Mouse (Mus musculus) embryonic facial prominence, embryonic 12.5 days (tissue): Measurements from ENCODE around the gene Dao. TPM values are rescaled to one million over a fixed set of nuclear protein-coding genes. Genes with fewer than 3 reads are reported as not detected.

Experiments
- ATAC-seq: fragments of 200-750 bp; cut with Nextera tagmentation; 2 replicates; pipeline ENCODE4 v1.8.0; 2017; ENCODE audit not compliant: insufficient number of reproducible peaks, insufficient read depth, low FRiP score, low TSS enrichment
- H3K27ac ChIP-seq: fragments of 300-500 bp; sonication (generic); 2 replicates; pipeline ENCODE4 v1.5.1; 2016; ENCODE audit warnings: mild to moderate bottlenecking
- H3K27me3 ChIP-seq: fragments of 300-500 bp; sonication (generic); 2 replicates; pipeline ENCODE4 v1.6.1; 2016; ENCODE audit warnings: mild to moderate bottlenecking, moderate library complexity
- H3K36me3 ChIP-seq: fragments of 300-500 bp; sonication (generic); 2 replicates; pipeline ENCODE4 v1.6.1; 2016; ENCODE audit warnings: mild to moderate bottlenecking
- H3K4me1 ChIP-seq: fragments of 300-500 bp; sonication (generic); 2 replicates; pipeline ENCODE4 v1.6.1; 2016
- H3K4me2 ChIP-seq: fragments of 300-500 bp; sonication (generic); replicated peaks from 2 replicates; pipeline ENCODE4 v1.6.1; 2016; ENCODE audit warnings: mild to moderate bottlenecking, moderate library complexity
- H3K4me3 ChIP-seq: fragments of 300-500 bp; sonication (generic); 2 replicates; pipeline ENCODE4 v1.5.1; 2016; ENCODE audit warnings: mild to moderate bottlenecking
- H3K9ac ChIP-seq: fragments of 300-500 bp; sonication (generic); 2 replicates; pipeline ENCODE4 v1.6.1; 2016; ENCODE audit warnings: mild to moderate bottlenecking, moderate library complexity
- H3K9me3 ChIP-seq: fragments of 300-500 bp; sonication (generic); 2 replicates; pipeline ENCODE4 v1.6.1; 2016; ENCODE audit warnings: mild to moderate bottlenecking, moderate library complexity
- WGBS: fragments of 180-500 bp; shearing (Covaris S2); methylation state at CpG from one replicate; pipeline ENCODE4 v1.1.7; 2016; 5-methylcytosine and 5-hydroxymethylcytosine counted together
- polyA plus RNA-seq: library from polyadenylated mRNA; unstranded; fragments of >200 nt; fragmentation: Nextera tagmentation; extraction: Ambion mirVana; gene quantifications from 2 replicates; pipeline ENCODE4 v1.2.1, GENCODE M21; 2016

Dao gene
- polyA plus RNA-seq, 1 experiment from 2014 or later = not detected

DNA sequence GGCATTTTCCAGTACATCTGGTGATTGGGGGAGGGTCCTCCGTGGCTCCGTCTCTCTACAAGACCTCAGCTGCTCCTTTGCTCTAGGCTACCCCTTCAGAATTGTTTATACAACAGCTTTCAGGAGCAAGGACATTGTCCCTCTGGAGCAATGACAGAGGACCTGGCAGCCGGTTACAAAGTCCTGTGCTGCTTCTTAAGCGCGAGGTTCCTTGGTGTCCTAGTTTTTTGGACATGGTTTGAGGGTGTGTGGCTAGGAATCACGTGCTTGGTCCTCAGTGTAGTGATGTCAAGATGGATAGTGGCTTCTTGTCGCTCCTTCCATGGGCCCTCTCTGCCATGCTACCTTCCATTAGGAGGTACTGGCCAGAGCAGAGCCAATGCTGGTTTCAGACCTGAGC lies 30.9 kb downstream of the Dao start:
- no peak overlapping the region for H3K9ac ChIP-seq
- H3K36me3 ChIP-seq = no peaks in the 10 kb centered on the region
- H3K4me1 ChIP-seq = peaks cover 16% of the 10 kb centered on the region; the same call in 1 of the 2 replicates
- H3K4me3 ChIP-seq = no peak overlapping the region
- 72% methylated on average over 7 of the region's 7 CpGs for WGBS
- no peaks in the 10 kb centered on the region for H3K9me3 ChIP-seq
- no peak overlapping the region for H3K27ac ChIP-seq
- ATAC-seq = no peak
- H3K4me2 ChIP-seq = no peak overlapping the region
- no peaks in the 10 kb centered on the region for H3K27me3 ChIP-seq

DNA sequence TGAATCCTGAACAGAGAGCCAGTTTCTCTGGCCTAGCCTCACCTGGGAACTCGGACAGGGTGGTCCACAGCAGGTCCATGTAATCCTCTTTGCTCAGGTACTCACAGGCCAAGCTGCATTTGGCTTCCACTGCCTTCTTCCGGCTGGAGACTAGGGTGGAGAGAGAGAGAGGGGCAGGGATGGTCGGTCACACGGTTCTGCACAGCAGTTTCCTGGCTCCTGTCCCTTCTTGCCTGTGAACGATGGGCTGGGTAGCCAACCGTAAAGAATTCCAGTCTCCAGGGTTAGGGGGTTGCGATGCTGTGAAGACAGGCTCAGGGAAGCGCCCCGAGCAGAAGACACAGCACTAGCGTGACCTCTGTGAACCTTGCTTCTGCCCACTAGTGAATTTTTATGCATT lies 31.6 kb downstream of the Dao start:
- H3K4me2 ChIP-seq = no peak overlapping the region
- no peak overlapping the region for H3K27ac ChIP-seq
- H3K4me1 ChIP-seq = peaks cover 16% of the 10 kb centered on the region; the same call in 1 of the 2 replicates
- no peaks in the 10 kb centered on the region for H3K27me3 ChIP-seq
- no peaks in the 10 kb centered on the region for H3K36me3 ChIP-seq
- H3K4me3 ChIP-seq = no peak overlapping the region
- no peak for ATAC-seq
- no peaks in the 10 kb centered on the region for H3K9me3 ChIP-seq
- WGBS = 50% methylated on average over 10 of the region's 10 CpGs
- H3K9ac ChIP-seq = no peak overlapping the region

DNA sequence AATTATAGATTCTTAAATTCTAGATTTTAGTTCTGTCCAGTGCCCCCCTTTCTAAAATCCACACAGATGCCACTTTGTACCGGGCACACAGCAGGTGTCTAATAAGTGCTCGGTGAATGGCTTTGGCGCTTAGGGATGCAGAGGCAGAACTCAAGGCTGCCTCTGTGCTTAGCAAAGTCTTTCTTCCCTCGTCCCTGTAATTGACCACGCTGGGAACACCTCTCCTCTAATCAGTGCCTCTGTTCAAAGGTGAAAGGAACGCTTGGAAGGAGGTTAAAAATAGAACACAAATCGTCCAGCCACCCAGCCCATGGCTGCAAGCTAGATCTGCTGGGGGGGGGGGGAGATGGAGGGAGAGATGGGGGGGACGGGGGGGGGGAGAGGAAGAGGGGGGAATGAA lies 37.0 kb downstream of the Dao start:
- no peak overlapping the region for H3K27ac ChIP-seq
- no peak for ATAC-seq
- 30% methylated on average over 8 of the region's 8 CpGs for WGBS

DNA sequence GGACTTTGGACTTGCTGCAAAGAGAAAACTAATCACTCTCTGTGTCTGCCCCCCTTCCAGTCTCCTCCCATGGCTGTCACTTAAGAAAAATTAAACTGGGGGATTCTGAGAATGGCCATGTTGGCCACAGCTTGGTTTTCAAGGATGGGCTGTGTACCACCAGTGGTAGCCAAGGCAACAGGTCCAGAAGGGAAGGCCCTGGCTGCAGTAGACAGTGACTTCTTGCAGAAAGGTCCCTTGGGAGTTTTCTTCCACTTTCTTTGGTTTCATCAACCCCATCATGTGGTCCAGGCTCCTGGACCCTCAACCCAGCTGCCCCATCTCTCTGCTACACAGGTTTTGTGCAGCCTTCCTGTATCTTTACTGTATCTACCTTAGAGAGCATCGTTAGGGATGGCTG lies 37.4 kb downstream of the Dao start:
- Histone ChIP-seq H3K27ac (no peak overlapping the region), H3K4me2 (no peak overlapping the region), H3K4me1 (peaks cover 14% of the 10 kb centered on the region), H3K9ac (no peak overlapping the region), H3K36me3 (no peaks in the 10 kb centered on the region), H3K9me3 (no peaks in the 10 kb centered on the region), H3K4me3 (no peak overlapping the region), H3K27me3 (no peaks in the 10 kb centered on the region)
- WGBS = 69% methylated on average over 1 of the region's 1 CpGs
- no peak for ATAC-seq

More for the DNA sequence above, 37.0 kb downstream of the Dao start:
- peaks cover 18% of the 10 kb centered on the region for H3K4me1 ChIP-seq
- H3K4me2 ChIP-seq = no peak overlapping the region
- H3K9me3 ChIP-seq = no peaks in the 10 kb centered on the region
- H3K27me3 ChIP-seq = no peaks in the 10 kb centered on the region
- H3K4me3 ChIP-seq = no peak overlapping the region
- H3K9ac ChIP-seq = no peak overlapping the region
- no peaks in the 10 kb centered on the region for H3K36me3 ChIP-seq

DNA sequence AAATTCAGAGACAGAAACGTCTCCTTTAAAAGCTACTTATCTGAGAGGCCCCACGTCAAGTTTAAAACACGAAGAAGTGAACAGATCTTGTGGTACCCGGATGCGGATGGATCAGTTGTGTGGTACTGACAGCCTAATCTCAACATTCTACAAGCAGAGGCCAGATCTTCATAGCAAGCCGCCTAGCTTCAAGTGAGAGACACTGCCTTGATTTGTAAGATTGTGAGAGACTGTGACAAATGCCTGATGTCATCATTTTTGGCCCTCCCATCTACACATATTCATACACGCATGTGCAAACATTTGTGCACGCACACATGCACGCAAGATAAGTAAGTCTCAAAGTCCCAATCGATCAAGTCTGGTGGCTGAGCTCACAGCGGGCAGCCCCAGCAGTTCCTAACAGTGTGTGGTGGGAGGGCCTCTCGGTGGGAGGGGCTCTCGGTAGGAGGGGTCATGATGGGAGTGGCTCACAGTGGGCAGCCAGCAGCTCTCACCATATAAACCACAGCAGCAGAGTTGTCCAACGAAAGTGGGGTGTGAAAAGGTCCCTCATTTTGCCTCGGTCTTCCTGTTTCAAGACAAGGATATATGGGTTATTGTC lies 37.9 kb downstream of the Dao start:
- no peak overlapping the region for H3K4me3 ChIP-seq
- ATAC-seq = peak; percentile 56; the same call in 1 of the 2 replicates
- peaks cover 9% of the 10 kb centered on the region for H3K4me1 ChIP-seq
- H3K4me2 ChIP-seq = 0 out of 2 replicates have a peak overlapping the region, but pooled peaks have one; percentile 18
- 22% methylated on average over 15 of the region's 15 CpGs for WGBS
- H3K27me3 ChIP-seq = no peaks in the 10 kb centered on the region
- H3K27ac ChIP-seq = no peak overlapping the region
- H3K9ac ChIP-seq = no peak overlapping the region
- no peaks in the 10 kb centered on the region for H3K36me3 ChIP-seq
- no peaks in the 10 kb centered on the region for H3K9me3 ChIP-seq

DNA sequence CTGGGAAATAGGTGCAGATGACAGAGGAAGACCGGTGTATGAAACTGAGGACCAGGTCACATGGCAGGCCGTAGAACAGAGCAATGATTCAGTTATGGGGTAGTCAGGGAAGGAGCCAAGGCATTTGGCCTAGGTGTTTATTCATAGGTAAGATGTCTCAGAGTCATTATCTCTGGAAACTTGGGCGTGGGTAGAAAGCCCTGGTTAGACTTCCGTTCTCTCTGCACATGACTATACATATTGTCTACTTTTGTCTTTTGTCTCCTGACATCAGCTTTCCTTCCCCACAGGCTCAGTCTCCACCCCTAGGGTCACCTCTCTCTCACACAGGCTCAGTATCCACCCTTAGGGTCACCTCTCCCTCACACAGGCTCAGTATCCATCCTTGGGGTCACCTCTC lies 40.3 kb downstream of the Dao start:
- Histone ChIP-seq H3K36me3 (no peaks in the 10 kb centered on the region), H3K9ac (no peak overlapping the region), H3K4me3 (no peak overlapping the region)

DNA sequence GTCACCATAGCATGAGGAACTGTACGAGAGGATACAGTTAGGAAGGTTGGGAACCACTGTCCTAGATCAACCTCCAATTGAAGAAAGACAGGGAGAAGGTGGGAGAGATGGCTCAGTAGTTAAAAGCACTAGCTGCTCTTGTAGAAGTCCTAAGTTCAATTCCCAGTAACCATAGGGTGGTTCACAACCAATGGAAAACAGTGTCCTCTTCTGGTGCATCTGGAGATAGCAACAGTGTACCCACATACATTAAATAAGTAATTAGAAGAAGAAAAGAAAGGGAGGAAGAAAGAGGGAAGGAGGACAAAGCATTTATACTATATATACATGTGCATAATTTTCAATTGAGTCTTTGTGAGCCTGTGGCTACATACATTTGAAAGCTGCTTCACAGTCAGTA lies 41.6 kb downstream of the Dao start:
- no peak overlapping the region for H3K4me3 ChIP-seq
- H3K9me3 ChIP-seq = no peaks in the 10 kb centered on the region
- no peak overlapping the region for H3K9ac ChIP-seq
- no peaks in the 10 kb centered on the region for H3K27me3 ChIP-seq
- H3K4me1 ChIP-seq = peaks cover 4% of the 10 kb centered on the region; the same call in 1 of the 2 replicates
- ATAC-seq = no peak
- WGBS = 67% methylated on average over 1 of the region's 1 CpGs
- H3K27ac ChIP-seq = no peak overlapping the region
- H3K4me2 ChIP-seq = no peak overlapping the region
- no peaks in the 10 kb centered on the region for H3K36me3 ChIP-seq

More for the DNA sequence above, 40.3 kb downstream of the Dao start:
- 76% methylated on average over 4 of the region's 4 CpGs for WGBS
- no peaks in the 10 kb centered on the region for H3K9me3 ChIP-seq
- H3K27ac ChIP-seq = no peak overlapping the region
- no peak for ATAC-seq
- H3K4me2 ChIP-seq = no peak overlapping the region
- H3K4me1 ChIP-seq = peaks cover 4% of the 10 kb centered on the region; the same call in 1 of the 2 replicates
- H3K27me3 ChIP-seq = no peaks in the 10 kb centered on the region

DNA sequence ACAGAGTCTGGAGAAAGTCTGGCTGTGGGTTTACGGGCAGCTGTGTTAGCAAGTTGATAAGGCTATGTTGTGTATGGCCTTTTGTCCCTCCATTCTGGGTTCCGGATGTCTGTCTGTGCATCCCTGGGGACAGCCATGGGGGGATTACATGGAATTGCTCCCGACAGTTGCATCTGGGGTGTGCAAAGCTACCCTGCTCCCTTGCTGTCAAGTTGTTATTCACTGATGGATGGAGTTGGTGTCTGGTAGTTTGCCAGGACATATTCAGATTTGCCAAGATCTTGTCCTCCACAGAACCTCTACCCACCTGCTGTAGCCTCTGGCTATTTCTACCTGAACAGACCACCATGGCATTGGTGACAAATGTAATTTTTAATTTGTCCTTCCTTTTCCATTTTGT lies 42.6 kb downstream of the Dao start:
- Histone ChIP-seq H3K36me3 (no peaks in the 10 kb centered on the region), H3K27me3 (no peaks in the 10 kb centered on the region), H3K4me1 (peaks cover 4% of the 10 kb centered on the region; the same call in 1 of the 2 replicates), H3K4me2 (no peak overlapping the region), H3K27ac (no peak overlapping the region), H3K4me3 (no peak overlapping the region), H3K9ac (no peak overlapping the region), H3K9me3 (no peaks in the 10 kb centered on the region)
- WGBS = 80% methylated on average over 3 of the region's 3 CpGs
- no peak for ATAC-seq

DNA sequence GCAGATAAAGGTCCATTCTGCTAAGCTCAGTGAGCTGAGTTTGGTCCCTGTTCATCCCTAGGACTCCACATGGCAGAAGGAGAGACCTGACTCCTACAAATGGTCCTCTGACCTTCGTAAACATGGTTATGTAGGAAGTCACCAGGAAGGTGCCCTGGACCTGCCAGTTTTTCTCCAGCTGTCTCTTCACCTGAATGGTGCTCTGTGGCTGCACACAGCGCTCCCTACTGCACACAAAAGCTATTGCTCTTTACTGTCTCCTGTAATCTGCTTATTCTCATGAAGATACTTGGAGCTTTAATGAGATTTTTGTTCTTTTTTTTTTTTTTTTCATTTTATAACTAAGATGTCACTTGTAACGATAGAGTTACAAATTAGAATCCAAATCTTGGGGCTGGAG lies 43.1 kb downstream of the Dao start:
- WGBS = 61% methylated on average over 3 of the region's 3 CpGs
- no peaks in the 10 kb centered on the region for H3K9me3 ChIP-seq
- H3K27me3 ChIP-seq = no peaks in the 10 kb centered on the region
- H3K4me2 ChIP-seq = no peak overlapping the region
- ATAC-seq = no peak
- H3K9ac ChIP-seq = no peak overlapping the region
- no peaks in the 10 kb centered on the region for H3K36me3 ChIP-seq
- H3K27ac ChIP-seq = no peak overlapping the region
- H3K4me1 ChIP-seq = peaks cover under 1% of the 10 kb centered on the region; the same call in 1 of the 2 replicates
- no peak overlapping the region for H3K4me3 ChIP-seq

DNA sequence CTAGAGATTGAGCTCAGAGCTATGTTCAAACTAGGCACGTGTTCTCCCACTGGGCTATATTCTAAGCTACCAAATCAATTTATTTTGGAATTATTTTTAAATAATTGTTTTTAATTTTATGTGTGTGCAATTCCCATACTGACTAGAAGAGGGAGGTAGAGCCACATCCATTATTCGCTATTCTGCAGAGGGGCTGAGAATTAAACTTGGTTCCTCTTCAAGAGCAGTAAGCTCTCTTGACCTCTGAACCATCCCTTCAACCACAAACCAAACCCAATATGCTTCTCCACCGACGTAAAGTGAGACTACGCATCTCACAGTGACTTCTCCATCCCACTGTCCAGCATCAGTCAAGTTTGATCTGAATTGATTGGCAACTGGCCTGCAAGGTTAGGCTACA lies 43.7 kb downstream of the Dao start:
- no peak for ATAC-seq
- Histone ChIP-seq H3K27me3 (no peaks in the 10 kb centered on the region), H3K36me3 (no peaks in the 10 kb centered on the region), H3K9ac (no peak overlapping the region), H3K27ac (no peak overlapping the region), H3K4me2 (no peak overlapping the region), H3K4me3 (no peak overlapping the region), H3K4me1 (peaks cover 4% of the 10 kb centered on the region; the same call in 1 of the 2 replicates), H3K9me3 (no peaks in the 10 kb centered on the region)
- 78% methylated on average over 5 of the region's 5 CpGs for WGBS

DNA sequence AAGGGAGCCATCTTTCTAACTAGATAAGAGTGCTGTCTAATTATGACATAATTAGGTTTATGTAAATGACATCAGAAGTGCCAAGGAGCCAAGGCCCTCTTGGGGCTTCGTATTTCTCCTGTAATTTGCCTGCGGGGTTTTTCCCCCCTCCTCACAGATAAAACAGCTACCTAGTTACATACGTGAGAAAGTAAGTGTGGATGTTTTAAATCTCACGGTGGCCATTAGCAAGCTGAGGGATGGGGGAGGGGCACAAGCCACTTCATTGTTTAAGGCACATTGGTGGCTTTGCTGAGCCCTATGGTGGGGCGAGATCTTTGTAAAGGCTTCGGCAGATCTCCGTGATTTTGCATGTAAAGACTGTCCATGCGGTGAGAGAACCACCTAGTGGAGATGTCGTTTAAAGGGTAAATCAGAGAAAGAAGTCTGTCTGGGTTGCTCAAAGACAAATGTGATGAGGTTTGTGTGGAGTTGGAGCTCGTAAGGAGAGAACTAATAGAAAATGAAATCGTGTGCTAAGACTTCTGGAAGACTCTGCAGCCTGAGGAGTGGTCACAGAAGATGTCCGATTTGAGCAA lies 45.3 kb downstream of the Dao start:
- 62% methylated on average over 12 of the region's 12 CpGs for WGBS

DNA sequence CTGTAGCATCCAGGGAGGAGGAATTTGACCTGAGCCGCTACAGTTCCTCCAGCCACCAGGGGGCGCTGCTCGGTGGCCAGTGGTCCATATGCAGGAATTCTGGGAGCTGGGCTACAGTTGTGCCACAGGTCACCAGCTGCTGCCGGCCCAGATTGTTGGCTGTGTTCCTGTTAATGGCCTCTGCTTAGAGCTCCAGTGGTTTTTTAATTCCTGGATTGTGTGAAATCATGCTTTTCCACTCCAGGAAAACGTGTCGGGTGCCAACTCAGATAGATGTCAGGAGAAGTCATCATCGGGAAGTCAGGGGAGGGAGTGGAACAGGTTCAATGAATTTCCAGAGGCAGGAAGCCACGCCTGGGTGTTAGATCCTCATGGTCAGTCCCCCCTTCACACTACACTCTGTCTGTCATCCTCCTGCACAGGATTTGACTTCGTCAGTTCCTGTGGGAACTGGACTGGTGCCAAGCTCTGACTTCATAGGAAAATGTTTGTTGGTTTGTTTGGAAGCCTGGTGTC lies 48.8 kb downstream of the Dao start:
- H3K9me3 ChIP-seq = no peaks in the 10 kb centered on the region
- WGBS = 37% methylated on average over 9 of the region's 9 CpGs
- no peak overlapping the region for H3K4me2 ChIP-seq
- H3K4me3 ChIP-seq = no peak overlapping the region
- no peak overlapping the region for H3K9ac ChIP-seq
- H3K4me1 ChIP-seq = peaks cover 5% of the 10 kb centered on the region; the same call in 1 of the 2 replicates
- ATAC-seq = no peak
- no peaks in the 10 kb centered on the region for H3K27me3 ChIP-seq
- H3K27ac ChIP-seq = no peak overlapping the region
- no peaks in the 10 kb centered on the region for H3K36me3 ChIP-seq

More for the DNA sequence above, 45.3 kb downstream of the Dao start:
- no peak overlapping the region for H3K4me3 ChIP-seq
- no peaks in the 10 kb centered on the region for H3K36me3 ChIP-seq
- H3K27ac ChIP-seq = no peak overlapping the region
- no peaks in the 10 kb centered on the region for H3K27me3 ChIP-seq
- H3K9ac ChIP-seq = no peak overlapping the region
- ATAC-seq = no peak
- no peak overlapping the region for H3K4me2 ChIP-seq
- H3K4me1 ChIP-seq = peaks cover 5% of the 10 kb centered on the region; the same call in 1 of the 2 replicates
- no peaks in the 10 kb centered on the region for H3K9me3 ChIP-seq
